Mouse (Mus musculus) spleen, postnatal 10 days (tissue): ENCODE results near the gene Rab4a.
"Not testable (repeated sequence)": the region's sequence is repeated elsewhere in the genome, so short reads cannot be mapped to it uniquely, and the experiment has no call there.

Source experiments
- DNase-seq, 2 experiments: peaks; one replicate each; pipeline ENCODE4 v3.0.0; 2021 to 2022; ENCODE audit warnings: low spot score in 2 of 2

Rab4a gene

GRCm38 (mm10) chr8:123788416-123789170 is 17.2 kb upstream of the Rab4a start:
- no peak for DNase-seq

- DNase-seq: no peak
These were observed 16.3 kb upstream of the Rab4a start for GRCm38 (mm10) chr8:123789461-123789860.

DNA sequence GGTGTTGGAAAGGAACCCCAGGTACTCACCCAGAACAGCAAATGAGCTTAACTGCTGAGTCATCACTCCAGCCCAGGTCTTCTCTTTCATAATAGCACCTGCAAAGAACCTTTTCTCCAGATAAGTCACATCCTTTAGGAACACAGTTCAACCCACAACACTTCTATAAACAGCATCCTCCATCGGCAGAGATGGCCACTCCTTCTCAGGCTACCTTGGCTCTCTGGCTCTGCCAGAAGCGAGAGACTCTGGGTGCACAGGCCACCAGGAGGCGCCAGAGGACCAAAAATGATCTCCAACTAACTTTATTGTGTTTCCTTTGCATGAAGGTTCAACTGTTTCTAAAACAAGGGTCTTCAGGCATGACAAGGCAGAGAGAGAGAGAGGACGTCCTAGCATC is 15.8 kb upstream of the Rab4a start:
- peak; percentile 81 to 90 for DNase-seq

GRCm38 (mm10) chr8:123791101-123791844 is 14.5 kb upstream of the Rab4a start:
- no peak for DNase-seq

DNA sequence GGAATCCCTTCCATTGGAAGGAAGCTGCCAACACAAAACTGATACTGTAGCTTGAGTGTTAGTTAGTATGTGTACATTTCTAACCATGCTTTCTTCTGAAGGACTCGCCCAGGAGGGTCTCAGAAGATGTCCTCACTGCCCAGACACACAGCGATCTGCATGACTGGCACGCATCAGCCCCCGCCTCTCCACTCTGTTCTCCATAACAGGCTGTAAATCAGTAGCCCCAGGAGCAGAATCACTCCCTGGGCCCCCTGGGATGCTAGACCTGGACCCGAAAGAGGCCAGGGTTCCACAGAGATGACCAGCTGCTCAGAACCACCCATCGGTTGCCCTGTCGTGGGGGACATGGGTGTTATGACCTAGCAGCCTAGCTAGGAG is 13.9 kb upstream of the Rab4a start:
- DNase-seq: no peak

GRCm38 (mm10) chr8:123793900-123794299 is 11.9 kb upstream of the Rab4a start:
- DNase-seq: no peak

GRCm38 (mm10) chr8:123794766-123795165 is 11.0 kb upstream of the Rab4a start:
- DNase-seq: no peak

DNA sequence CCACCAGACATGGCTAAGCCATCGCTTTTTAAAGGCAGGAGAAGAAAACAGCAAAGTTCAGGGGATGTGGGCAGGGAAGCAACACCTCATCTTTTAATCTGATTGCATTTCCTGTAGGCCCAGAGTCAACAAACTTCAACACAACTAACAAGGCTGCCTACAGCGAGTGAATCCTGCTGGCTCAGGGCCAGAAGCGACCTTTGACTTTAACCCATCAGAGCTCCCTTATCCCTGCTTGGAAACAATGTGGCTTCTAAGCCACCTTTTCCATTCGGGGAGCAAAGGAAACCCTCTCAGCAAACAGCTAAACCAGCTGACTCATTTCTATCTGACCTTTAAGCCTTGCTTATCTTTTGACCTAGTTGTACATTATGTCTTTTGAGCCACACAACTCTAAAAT is 9.0 kb upstream of the Rab4a start:
- DNase-seq: no peak

DNA sequence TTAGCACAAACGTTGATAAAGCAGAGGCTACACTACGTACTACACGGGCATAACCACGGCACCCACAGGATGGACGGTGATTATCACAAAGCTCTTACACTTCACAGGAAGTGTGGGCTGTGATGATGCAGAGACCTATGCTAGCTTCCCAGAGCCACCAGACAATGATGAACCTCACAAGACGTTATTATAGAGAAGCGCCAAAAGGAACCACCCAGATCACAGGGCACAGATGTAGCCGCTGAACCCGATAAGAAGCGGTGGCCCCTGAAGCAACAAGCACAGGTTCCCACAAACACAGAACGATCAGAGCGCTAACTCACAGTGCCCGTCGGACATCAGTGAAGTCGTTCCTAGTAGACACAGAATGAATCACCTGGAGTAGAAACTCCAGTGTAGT is 7.9 kb upstream of the Rab4a start:
- DNase-seq: peak in 1 of 2 experiments; percentile 35

- no peak for DNase-seq
These were observed 6.4 kb upstream of the Rab4a start for GRCm38 (mm10) chr8:123799434-123799833.

DNA sequence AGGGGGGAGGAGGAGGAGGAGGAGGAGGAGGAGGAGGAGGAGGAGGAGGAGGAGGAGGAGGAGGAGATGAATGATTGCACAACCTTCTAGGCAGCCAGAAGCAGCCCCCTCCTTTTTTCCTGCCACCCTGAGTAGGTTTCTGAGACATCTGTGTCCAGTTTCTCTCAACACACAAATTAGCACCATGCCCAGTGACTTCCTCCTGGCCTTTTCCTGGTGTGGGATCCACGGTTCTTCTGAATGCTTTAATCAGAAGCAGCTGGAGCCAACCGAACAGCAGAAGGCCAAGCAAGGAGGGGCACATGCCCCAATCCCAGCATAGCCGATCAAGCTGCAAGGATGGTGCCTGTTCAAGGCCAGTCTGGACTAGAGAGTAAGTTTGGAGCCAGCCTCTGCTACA is 5.9 kb upstream of the Rab4a start:
- no peak for DNase-seq

- DNase-seq: no peak
These were observed 4.9 kb upstream of the Rab4a start for GRCm38 (mm10) chr8:123800867-123801266.

GRCm38 (mm10) chr8:123801538-123801937 is 4.2 kb upstream of the Rab4a start:
- DNase-seq: no peak

GRCm38 (mm10) chr8:123803639-123804038 is 2.1 kb upstream of the Rab4a start:
- DNase-seq: no peak

- DNase-seq: no peak
These were observed 1.2 kb upstream of the Rab4a start for GRCm38 (mm10) chr8:123804586-123804985.

DNA sequence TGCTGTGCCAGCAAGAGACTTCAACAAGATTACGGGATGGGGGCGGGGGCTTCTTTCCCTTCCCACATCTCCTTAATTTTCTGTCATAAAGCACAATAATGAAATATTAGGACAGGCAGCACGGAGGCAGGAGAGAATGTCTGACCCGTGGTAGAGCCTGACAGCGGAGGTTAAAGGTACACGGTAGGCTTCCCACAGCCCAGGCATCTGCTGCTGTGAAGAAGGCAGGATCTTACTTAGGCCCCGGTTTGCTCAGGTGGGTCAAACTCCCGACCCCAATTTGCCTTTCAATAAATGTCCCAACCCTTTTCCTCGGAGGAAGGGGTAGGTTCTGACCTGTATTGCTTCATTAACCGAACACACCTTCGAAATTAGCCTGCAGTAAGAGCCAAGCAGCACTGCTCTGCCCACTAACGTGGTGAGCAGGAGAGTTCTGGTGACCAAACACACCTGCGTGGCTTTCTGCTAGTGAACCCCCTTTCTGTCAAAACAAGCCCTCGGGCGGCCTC is 522 bp upstream of the Rab4a start:
- no peak for DNase-seq

DNA sequence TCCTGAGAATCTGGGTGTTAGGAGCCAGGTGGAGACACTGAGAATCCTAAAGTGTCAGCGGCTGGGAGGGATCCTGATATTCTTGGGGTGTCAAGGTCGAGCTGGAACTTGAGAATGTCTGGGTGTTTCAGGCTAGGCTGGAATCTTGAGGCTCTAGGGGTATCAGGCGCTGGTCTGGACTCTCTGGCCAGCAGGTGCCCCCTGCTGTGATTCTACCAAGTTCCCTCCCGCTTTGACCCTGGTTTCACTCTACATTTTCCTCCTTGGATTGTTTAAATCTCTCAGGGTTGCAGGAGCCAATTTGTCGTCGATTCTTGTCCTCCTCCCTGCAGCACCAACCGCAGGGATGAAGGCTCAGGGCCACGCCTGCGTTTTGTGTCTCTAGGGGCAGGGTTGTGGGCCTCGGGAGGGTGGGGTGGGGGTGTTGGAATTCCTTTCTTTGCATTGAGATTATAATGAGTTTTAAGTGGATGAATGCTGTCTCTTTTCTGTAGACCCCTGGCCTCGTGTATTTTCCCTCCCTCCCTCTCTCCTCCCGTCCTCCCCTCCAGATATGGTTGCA is 670 bp downstream of the Rab4a start:
- DNase-seq: no peak

DNA sequence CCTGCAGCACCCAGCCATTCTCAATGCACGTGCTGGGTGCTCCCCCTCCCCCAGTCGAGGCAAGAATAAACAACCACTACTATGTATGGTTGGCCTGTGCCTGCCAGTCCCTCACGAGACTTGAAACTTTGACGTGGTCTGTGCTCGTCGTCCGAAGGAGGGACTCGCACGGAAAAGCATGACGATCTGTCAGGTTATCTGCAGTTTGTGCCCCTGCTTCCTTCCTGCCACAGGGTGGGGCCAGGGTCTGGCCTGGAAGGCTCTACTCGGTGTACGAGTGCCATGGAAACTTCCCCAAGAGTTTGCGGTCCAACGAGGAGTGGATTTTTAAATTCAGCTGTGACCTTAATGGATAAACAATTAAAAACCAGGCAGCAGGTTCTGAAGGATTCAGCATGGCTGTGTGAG is 1.2 kb downstream of the Rab4a start:
- DNase-seq: no peak

GRCm38 (mm10) chr8:123807852-123808573 is 2.2 kb downstream of the Rab4a start:
- DNase-seq: no peak

DNA sequence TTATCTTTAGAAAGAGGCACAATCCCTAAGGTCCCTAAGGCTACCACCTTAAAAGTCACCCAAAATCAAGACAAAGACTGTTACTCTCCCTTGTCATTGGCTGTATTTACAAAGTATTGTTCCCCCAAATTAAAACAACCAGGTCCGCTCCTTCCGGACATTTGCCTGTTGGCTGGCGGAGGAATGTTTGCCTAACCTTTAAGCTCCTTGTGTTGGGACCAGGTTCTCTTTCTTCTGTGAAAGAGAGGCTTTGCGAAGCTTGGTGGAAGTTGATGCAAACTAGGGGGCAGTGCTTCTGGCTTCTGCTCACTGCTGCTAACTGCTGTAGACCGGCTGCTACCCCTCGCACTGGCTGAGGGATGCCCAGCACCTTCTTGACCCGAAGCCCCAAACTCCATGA is 2.9 kb downstream of the Rab4a start:
- DNase-seq: no peak

DNA sequence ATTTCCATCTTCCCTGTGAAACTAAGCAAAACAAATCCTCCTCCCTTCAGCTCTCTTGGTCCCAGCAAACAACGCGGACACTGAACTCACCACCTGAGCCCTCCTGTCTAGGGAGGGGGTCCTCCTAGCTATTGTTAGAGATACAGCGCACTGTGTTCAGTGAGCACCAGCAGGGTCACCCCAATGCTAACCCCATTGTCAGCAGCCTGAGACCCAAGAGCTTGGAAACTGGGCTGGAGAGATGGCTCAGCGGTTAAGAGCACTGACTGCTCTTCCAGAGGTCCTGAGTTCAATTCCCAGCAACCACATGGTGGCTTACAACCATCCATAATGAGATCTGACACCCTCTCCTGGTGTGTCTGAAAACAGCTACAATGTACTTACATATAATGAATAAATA is 3.6 kb downstream of the Rab4a start:
- not testable (repeated sequence) for DNase-seq

DNA sequence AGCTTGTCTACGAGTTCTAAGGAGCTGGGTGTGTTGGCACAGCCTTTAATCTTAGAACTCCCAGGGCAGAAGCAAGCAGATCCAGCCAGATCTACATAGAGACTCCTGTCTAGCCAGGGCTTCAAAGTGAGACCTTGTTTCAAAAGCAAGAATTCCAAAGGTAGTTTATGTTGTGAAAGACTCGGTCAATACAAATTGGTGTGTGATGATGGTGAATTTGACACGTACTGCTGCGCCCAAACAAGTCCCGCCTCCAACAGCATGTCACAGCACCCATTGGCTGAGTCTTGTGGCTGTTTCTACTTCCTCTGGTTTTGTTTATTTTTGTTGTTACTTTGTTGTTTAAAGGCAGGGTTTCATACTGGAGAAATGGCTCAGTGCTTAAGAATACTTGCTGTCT is 6.4 kb downstream of the Rab4a start:
- no peak for DNase-seq
